Mouse (Mus musculus) heart, adult 18-20 months (tissue): ENCODE measurements around the gene Gjb3. TPM values are rescaled to one million over a fixed set of nuclear protein-coding genes. Genes with fewer than 3 reads are reported as not detected.

Source experiments
- DNase-seq, 2 experiments: peaks; one replicate each; pipeline ENCODE4 v3.0.0; 2021 to 2022; ENCODE audit warnings: mixed read lengths in 1 of 2
- total RNA-seq, 2 experiments: library from RNA; stranded (reverse); gene quantifications; 2 replicates each; pipeline ENCODE4 v1.2.3; 2021

Gene Gjb3
- total RNA-seq, 2 experiments from 2014 or later: 0.15 to 0.23 TPM

DNA sequence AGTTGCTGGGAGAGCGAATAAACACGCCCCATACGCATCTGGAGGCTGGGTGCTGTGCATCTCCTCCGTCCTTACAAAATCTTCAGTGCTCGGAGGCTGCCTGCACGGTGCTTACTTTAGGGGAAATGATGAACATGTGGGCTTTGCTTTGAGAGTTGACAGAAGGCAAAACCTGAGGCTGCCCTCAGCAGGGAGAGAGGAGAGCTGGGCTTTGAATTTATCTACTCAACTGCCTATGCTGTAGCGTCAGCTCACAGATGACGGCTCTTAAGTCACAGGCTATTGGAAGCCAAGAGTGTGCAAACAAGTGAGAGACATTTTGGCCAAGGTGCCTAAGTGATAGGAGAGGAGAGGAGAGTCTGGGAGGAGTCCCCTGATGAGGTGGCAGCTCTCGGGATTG lies 51.4 kb downstream of the Gjb3 start:
- peak in 1 of 2 experiments; percentile 36 for DNase-seq

DNA sequence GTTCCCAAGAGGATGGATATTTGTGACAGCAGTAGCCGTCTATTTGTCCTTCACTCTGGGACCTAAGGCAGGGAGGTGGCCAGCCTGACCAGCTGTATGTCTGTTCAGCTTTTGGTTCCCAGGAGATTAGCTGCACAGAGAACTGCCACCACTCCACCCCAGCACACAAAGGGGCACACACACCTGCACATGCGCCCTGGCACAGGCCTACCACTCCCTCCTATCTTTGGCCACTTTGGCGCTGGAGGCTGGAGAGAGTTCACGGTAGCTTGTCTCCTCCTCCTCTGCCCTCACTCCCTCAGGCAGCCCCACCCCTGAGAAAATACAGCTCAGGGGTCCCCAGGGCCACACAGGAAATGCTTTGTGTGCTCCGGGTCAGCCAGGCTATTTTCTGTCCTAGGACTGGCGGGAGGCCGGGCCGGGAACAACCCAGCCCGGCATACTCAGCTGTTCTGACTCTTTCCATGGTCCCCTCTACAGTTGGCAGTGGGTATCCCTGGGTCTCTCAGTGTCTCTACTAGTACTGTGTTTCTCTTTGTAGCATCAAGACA lies 52.1 kb downstream of the Gjb3 start:
- DNase-seq: peak; percentile 69 to 87

Other genes with a start within 250 kb of the Gjb3 start
- gene Tmem35b, start 207.2 kb downstream of the Gjb3 start, total RNA-seq: 1 to 10 TPM; 1.7 to 2.3 TPM
- under 1 TPM; 0.05 to 0.17 TPM for gene Dlgap3, start 161.6 kb downstream of the Gjb3 start, total RNA-seq
- 10 to 100 TPM; 54.9 to 61.9 TPM for gene Smim12, start 87.1 kb downstream of the Gjb3 start, total RNA-seq
- gene Gja4, start 16.8 kb downstream of the Gjb3 start, total RNA-seq: 1 to 10 TPM; 7.2 to 7.8 TPM
- gene Gjb4, start 23.2 kb upstream of the Gjb3 start, total RNA-seq: not detected
- under 1 TPM; 0.40 to 0.49 TPM for gene Gjb5, start 27.3 kb upstream of the Gjb3 start, total RNA-seq